Mouse (Mus musculus): ENCODE measurements around the gene 6030498E09Rik. TPM values are rescaled to one million over a fixed set of nuclear protein-coding genes. Genes with fewer than 3 reads are reported as not detected.

Gene 6030498E09Rik
- total RNA-seq (2014; rRNA removed; ENCODE audit: low replicate concordance) (not detected in 2 replicates), polyA plus RNA-seq (2015; fragmentation: Nextera tagmentation; extraction: Ambion mirVana) (0.75 and 1.3 TPM in 2 replicates)

DNA sequence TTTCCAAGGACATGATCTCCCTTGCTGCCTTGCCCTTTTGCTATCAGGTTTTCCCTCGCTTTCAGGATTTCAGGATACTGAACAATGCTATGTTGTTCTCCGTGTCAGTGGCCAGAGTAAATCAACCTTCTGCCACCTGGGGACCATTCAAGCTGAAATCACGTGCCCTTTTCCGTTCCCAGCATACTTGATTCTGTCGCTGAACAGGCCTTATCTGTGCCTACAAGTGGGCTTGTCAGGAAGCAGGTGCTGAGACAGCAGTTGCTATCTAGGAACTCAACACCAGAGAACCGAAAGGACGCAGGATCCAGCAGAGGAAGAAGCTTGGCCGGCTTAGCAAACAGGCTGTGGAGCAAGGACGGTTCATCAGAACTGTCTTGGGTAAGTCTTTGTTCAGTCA, at the start of gene 6030498E09Rik:
TSS of gene 6030498E09Rik (plus strand) at position 194 of the 400 bp plus-strand sequence.
- DNase-seq (ENCODE audit: low spot score) (peak; percentile 52), ATAC-seq (ENCODE audit: insufficient read depth, low read depth) (peak; percentile 88)
- TF ChIP-seq EP300 (IDR thresholded peaks at IDR 0.05; ENCODE audit: low read depth), result no peak
- TF ChIP-seq CTCF (IDR thresholded peaks at IDR 0.05; ENCODE audit: low read depth), result no peak
- Histone ChIP-seq H3K4me1 (ENCODE audit: control insufficient read depth, insufficient read depth) (no peaks in the 10 kb centered on the region), H3K9ac (replicated peaks; ENCODE audit: low read depth, low read length) (no peak within 1 kb of the TSS), H3K9me3 (replicated peaks; ENCODE audit: control insufficient read depth, low read length) (no peaks in the 10 kb centered on the region), H3K27me3 (ENCODE audit: control insufficient read depth, insufficient read depth, low read length) (no peaks in the 10 kb centered on the region), H3K4me3 (ENCODE audit: low read depth, low read length) (no peak within 1 kb of the TSS), H3K27ac (ENCODE audit: low read depth) (no peak within 1 kb of the TSS), H3K4me2 (ENCODE audit: low read depth, low read length) (peak within 1 kb of the TSS; percentile 44; the same call in 1 of the 2 replicates), H3K36me3 (replicated peaks; ENCODE audit: control insufficient read depth, insufficient read depth, low read length) (no peaks in the 10 kb centered on the region)
- 27% methylated on average over 9 of the region's 9 CpGs for WGBS

DNA sequence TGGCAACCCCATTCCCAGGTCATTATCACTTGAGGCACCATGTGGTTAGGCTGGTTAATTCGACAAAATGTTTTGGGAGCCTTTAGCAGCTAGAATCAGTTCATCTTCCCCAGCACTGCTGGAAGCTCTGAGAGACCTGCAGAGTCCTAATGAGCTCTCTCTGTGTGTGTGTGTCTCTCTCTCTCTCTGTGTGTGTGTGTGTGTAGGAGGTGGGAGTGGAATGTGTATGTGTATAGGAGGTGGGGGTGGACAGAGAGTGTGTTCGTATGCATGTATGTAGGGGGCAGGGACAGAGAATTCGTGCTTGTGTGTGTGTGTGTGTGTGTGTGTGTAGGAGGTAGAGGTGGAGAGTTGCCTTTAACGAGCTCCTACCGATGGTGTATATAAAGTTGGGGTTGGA, 42.4 kb upstream of the 6030498E09Rik start:
- no peaks in the 10 kb centered on the region for H3K9me3 ChIP-seq (replicated peaks; ENCODE audit: control insufficient read depth, low read length)
- H3K27ac ChIP-seq (ENCODE audit: low read depth), result no peak overlapping the region
- H3K4me3 ChIP-seq (ENCODE audit: low read depth, low read length), result no peak overlapping the region
- TF ChIP-seq CTCF (IDR thresholded peaks at IDR 0.05; ENCODE audit: low read depth) (no peak), EP300 (IDR thresholded peaks at IDR 0.05; ENCODE audit: low read depth) (no peak)
- WGBS, result 55% methylated on average over 5 of the region's 5 CpGs
- DNase-seq (ENCODE audit: low spot score), result no peak
- H3K4me1 ChIP-seq (ENCODE audit: control insufficient read depth, insufficient read depth), result no peaks in the 10 kb centered on the region
- ATAC-seq (ENCODE audit: insufficient read depth, low read depth), result no peak
- H3K9ac ChIP-seq (replicated peaks; ENCODE audit: low read depth, low read length), result no peak overlapping the region
- H3K4me2 ChIP-seq (ENCODE audit: low read depth, low read length), result no peak overlapping the region
- no peaks in the 10 kb centered on the region for H3K27me3 ChIP-seq (ENCODE audit: control insufficient read depth, insufficient read depth, low read length)
- H3K36me3 ChIP-seq (replicated peaks; ENCODE audit: control insufficient read depth, insufficient read depth, low read length), result no peaks in the 10 kb centered on the region

DNA sequence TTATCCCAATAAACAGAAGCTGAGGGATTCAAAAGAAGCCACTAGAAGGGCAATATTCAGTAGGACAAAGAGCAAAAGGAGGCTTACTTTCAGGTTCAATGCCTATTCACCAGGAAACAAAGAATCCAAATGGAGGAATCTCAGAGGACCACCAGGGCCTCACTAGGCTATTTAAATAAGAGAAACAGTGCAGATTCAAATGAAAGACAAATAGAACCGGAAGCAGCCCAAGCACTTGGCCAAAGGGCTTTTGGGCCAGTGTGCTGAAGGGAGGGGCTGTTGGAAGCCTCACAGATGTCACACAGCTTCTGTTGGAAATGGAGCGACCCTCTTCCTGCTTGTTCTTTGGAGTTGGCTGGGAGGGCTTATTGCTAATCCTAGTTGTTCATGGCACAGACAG, 41.8 kb upstream of the 6030498E09Rik start:
- H3K4me3 ChIP-seq (ENCODE audit: low read depth, low read length), result no peak overlapping the region
- H3K36me3 ChIP-seq (replicated peaks; ENCODE audit: control insufficient read depth, insufficient read depth, low read length), result no peaks in the 10 kb centered on the region
- H3K4me1 ChIP-seq (ENCODE audit: control insufficient read depth, insufficient read depth), result no peaks in the 10 kb centered on the region
- H3K27me3 ChIP-seq (ENCODE audit: control insufficient read depth, insufficient read depth, low read length), result no peaks in the 10 kb centered on the region
- ATAC-seq (ENCODE audit: insufficient read depth, low read depth), result no peak
- TF ChIP-seq EP300 (IDR thresholded peaks at IDR 0.05; ENCODE audit: low read depth) (no peak), CTCF (IDR thresholded peaks at IDR 0.05; ENCODE audit: low read depth) (no peak)
- no peak for DNase-seq (ENCODE audit: low spot score)
- no peak overlapping the region for H3K9ac ChIP-seq (replicated peaks; ENCODE audit: low read depth, low read length)
- no peaks in the 10 kb centered on the region for H3K9me3 ChIP-seq (replicated peaks; ENCODE audit: control insufficient read depth, low read length)
- no peak overlapping the region for H3K4me2 ChIP-seq (ENCODE audit: low read depth, low read length)
- no peak overlapping the region for H3K27ac ChIP-seq (ENCODE audit: low read depth)
- 72% methylated on average over 2 of the region's 2 CpGs for WGBS

DNA sequence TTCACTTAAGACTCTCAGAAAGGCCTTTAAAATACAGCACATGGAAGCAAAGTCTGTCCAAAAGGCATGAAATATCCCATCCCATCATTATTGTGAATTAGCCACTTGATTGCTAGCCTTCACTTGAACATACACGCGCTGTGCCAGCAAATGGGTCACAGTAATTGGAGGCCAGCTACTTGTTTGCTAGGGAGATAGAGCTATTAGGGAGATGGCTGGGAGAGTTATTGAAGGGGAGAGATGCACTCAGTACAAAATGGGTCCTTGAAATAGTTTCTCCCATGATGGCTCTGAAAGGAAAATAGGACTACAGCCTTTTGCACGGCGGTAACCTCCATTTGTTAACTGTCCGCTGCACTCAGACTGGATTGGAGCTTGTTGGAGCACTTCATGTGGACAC, 38.8 kb upstream of the 6030498E09Rik start:
- H3K27ac ChIP-seq (ENCODE audit: low read depth), result no peak overlapping the region
- 92% methylated on average over 5 of the region's 5 CpGs for WGBS

DNA sequence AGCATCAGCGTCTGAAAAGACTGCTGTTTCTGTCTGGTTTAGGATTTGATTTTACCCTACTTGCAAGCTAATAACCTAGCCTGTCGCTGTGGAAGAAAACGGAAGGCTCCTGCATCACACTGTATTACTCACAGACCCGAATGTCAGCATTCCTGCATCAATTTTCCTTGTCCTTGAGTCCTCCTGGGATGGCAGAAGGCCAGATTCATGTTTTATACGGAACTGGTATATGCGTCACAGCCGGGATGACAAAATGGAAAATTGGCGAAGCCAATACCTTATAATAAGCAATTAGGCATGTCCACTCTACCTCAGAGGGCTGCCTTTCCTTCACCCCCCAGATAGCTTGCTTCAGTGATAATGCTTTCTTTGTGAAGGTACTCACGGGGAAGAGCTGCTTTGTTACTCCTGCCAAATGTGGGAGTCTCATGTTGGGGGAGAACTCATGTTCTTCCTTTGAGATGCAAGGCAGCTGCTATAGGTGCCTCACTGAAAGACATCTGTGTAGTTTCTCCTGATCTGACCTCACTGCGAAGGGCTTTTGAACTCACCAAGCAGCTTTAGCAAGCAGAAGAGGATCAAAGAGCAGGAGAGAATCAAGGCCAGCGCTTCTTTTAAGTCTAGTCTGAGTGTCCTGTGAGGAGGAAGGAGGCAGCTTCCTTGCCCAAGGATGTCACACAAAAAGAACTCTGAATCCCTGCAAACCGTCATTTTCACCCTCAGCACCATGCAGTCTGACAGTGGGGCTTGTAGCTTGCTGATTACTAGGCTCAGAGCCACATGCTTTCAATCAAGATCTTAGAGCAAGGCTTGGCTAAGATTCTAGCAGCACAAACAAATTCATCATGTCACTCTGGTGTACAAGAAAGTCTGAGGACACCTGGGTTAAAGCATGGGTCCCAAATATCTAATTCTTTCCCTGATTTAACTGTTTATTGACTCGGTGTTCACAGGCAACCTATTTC, 37.3 kb upstream of the 6030498E09Rik start:
- Histone ChIP-seq H3K4me3 (ENCODE audit: low read depth, low read length) (no peak overlapping the region), H3K4me1 (ENCODE audit: control insufficient read depth, insufficient read depth) (no peaks in the 10 kb centered on the region), H3K9ac (replicated peaks; ENCODE audit: low read depth, low read length) (no peak overlapping the region), H3K4me2 (ENCODE audit: low read depth, low read length) (no peak overlapping the region), H3K27me3 (ENCODE audit: control insufficient read depth, insufficient read depth, low read length) (no peaks in the 10 kb centered on the region), H3K9me3 (replicated peaks; ENCODE audit: control insufficient read depth, low read length) (no peaks in the 10 kb centered on the region), H3K36me3 (replicated peaks; ENCODE audit: control insufficient read depth, insufficient read depth, low read length) (no peaks in the 10 kb centered on the region), H3K27ac (ENCODE audit: low read depth) (no peak overlapping the region)
- WGBS, result 51% methylated on average over 13 of the region's 13 CpGs
- no peak for ATAC-seq (ENCODE audit: insufficient read depth, low read depth)
- no peak for TF ChIP-seq CTCF (IDR thresholded peaks at IDR 0.05; ENCODE audit: low read depth)
- no peak for TF ChIP-seq EP300 (IDR thresholded peaks at IDR 0.05; ENCODE audit: low read depth)
- no peak for DNase-seq (ENCODE audit: low spot score)

More for the DNA sequence above, 38.8 kb upstream of the 6030498E09Rik start:
- Histone ChIP-seq H3K9ac (replicated peaks; ENCODE audit: low read depth, low read length) (no peak overlapping the region), H3K4me3 (ENCODE audit: low read depth, low read length) (no peak overlapping the region), H3K36me3 (replicated peaks; ENCODE audit: control insufficient read depth, insufficient read depth, low read length) (no peaks in the 10 kb centered on the region), H3K9me3 (replicated peaks; ENCODE audit: control insufficient read depth, low read length) (no peaks in the 10 kb centered on the region), H3K27me3 (ENCODE audit: control insufficient read depth, insufficient read depth, low read length) (no peaks in the 10 kb centered on the region), H3K4me2 (ENCODE audit: low read depth, low read length) (no peak overlapping the region), H3K4me1 (ENCODE audit: control insufficient read depth, insufficient read depth) (no peaks in the 10 kb centered on the region)
- no peak for TF ChIP-seq CTCF (IDR thresholded peaks at IDR 0.05; ENCODE audit: low read depth)
- TF ChIP-seq EP300 (IDR thresholded peaks at IDR 0.05; ENCODE audit: low read depth), result no peak
- DNase-seq (ENCODE audit: low spot score) (no peak), ATAC-seq (ENCODE audit: insufficient read depth, low read depth) (no peak)

All from heart, postnatal 0 days (tissue).